Mouse (Mus musculus) left cerebral cortex, postnatal 14 days (tissue): ENCODE measurements around the gene Krtap1-3. TPM values are rescaled to one million over a fixed set of nuclear protein-coding genes. Genes with fewer than 3 reads are reported as not detected.

Source experiments
- DNase-seq, 2 experiments: peaks; one replicate each; pipeline ENCODE4 v3.0.0; 2021 to 2022; ENCODE audit warnings: low spot score in 2 of 2, mixed read lengths in 1 of 2
- intact Hi-C: fragments of 180-260 bp; cut with DNase I; formaldehyde crosslinking; loops from one replicate; pipeline ENCODE4 v1.15.1; 2025
- total RNA-seq, 2 experiments: library from RNA; stranded (reverse); gene quantifications; 2 replicates each; pipeline ENCODE4 v1.2.3; 2021

The Krtap1-3 gene
- total RNA-seq, 2 experiments from 2014 or later = not detected

DNA sequence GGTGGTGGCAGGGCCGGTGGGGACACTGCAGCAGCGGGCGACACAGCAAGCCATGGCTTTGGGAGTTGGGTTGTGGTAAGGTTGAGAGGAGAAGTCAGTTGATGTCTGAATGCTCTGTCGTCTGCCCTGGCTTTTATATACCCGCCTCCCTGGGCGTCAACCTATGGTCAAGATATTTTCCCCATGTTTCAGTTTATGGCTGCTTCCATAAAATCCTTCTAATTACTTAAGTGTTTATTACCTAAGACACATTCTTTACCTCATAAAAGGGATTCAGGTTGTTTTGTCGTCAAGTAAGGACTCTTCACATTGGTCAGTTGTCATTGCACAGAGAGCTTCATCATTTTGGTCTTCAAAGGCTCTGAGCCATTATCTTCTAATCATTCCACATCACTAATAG lies 24.6 kb downstream of the Krtap1-3 start, which contains the start of gene Krtap3-1:
Gene Krtap3-1, minus strand, starts transcription at position 101 of the 400 bp plus-strand sequence.
- intact Hi-C loops = no loop called here
- no peak for DNase-seq

DNA sequence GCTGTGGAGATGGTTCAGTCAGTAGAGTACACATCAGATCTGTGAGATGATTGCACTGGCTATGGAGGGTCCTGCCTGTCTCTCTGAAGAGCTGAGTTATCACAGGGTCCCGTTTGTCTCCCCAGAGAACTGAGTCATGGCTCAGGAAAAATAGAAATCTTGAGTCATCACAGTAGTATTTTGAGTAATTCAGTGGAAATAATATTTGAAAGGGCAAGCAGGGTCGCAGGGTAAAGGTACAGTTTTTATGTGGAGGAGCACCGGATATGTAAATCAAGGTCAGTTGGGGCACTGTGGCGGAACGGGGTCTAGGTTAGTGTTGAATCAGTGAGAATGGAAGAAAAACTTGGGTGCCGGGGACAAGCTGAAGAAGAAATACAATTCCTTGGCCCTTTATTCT lies 28.6 kb downstream of the Krtap1-3 start:
- intact Hi-C loops = no loop called here
- no peak for DNase-seq

DNA sequence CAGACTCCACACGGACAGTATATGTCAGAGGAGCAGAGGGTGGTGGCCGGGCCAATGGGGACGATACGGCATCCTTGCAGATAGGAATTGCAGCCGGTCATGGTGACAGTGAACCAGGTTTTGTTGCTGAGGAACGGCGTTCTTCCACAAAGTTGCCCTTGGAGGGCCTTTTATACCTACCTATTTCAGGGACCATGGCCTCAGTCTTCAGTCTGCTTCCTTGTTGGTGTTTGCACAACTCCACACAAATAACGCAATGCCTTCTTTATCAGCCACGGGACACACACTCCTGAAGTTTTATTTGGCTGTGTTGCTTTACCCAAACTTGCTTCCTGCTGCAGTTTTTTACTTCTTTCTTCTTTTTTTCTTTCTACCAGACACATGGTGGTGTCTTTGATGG lies 31.8 kb downstream of the Krtap1-3 start, which contains the start of gene Gm11939:
Gene Gm11939, minus strand, starts transcription at position 101 of the 400 bp plus-strand sequence.
- intact Hi-C loops = no loop called here
- DNase-seq = no peak

DNA sequence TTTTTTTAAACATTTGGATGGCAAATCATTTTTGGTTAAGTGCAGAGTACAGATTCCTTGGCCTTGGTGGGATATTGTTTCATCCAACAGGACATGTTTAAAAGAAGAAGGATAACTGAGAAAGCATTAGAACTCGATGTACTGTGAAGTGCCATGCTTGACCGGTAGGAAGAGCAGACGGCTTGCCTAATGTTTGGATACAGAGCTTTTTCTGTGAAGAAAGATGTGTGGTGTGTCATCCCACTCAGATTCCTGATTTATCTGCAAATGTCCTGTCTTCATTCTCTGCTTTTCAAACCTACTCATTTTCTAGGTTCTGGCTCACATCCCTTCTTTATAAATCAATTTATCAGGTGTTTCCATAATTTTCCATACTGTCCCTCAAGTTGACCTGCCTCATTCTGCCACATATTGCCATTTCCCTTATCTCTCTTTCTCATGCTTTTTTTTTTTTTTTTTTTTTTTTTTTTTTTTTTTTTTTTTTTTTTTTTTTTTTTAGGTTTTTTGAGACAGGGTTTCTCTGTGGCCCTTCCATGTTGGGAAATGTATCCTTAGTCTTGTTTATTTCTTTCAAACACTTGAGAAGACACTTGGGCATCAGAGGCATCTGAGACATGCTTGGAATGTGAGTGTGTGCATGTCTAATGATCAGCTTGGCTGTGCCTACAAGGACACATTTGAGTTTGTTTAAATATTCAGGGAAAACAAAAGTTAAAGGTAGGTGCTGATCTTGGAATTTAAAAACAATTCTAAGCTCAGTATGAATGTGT lies 33.0 kb downstream of the Krtap1-3 start:
- peak in 1 of 2 experiments; percentile 10 for DNase-seq

DNA sequence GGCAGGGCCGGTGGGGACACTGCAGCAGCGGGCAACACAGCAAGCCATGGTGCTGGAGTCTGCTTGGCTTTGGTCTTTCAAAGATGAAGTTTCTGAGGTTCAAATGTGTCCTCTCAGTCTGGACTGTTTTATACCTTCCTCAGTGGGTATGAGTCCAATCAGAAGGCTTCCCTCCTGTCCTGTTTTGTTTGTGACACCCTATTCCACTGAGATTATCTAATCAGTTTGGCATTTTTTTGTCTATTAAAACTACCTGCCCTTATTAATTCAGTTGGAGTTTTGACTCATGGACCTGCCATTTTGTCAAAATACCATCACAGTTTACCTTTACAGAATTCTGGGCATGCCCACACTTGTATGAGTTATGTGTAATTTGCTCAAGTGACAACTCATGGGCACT lies 34.4 kb downstream of the Krtap1-3 start, which contains the start of gene Krtap3-2:
Gene Krtap3-2, minus strand, starts transcription at position 101 of the 400 bp plus-strand sequence.
- intact Hi-C loops = no loop called here
- no peak for DNase-seq

More for the DNA sequence above, 33.0 kb downstream of the Krtap1-3 start:
- intact Hi-C loops = no loop called here

DNA sequence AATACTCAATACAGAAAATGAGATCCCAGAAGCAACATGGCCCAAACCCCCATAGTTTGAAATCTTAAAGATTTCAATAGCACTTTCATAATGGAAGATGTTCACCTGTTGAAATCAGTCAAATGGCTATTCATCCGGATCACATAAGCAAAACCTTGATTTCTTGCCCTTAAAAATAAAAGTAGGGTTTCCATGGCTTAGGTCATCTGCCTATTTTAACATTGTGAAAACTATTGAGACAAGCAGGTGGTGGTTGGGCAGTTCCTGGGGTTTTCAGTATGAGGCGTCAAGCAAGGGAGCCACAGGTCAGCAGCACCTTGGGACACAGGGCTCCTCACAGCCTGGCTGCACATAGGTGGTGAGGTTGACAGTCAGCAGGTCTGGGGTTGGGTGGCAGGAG lies 34.9 kb downstream of the Krtap1-3 start:
- DNase-seq = no peak
- intact Hi-C loops = no loop called here

DNA sequence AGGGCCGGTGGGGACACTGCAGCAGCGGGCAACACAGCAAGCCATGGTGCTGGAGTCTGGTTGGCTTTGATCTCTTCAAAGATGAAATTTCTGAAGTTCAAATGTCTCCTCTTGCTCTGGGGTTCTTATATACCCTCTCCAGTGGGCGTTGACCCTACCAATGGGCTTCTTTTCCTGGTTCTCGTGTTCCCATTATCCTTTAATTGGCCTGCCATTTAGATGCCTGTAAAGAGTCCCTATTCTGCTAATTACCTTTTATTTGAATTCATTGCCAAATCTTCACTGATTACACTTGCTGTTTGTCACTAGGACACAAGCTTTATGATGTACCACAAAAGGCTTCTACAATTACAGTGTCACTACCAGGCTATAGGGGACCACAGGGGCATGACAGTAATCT lies 40.4 kb downstream of the Krtap1-3 start, which contains the start of gene Krtap3-3:
Gene Krtap3-3, minus strand, starts transcription at position 101 of the 400 bp plus-strand sequence.
- intact Hi-C loops = no loop called here
- no peak for DNase-seq

DNA sequence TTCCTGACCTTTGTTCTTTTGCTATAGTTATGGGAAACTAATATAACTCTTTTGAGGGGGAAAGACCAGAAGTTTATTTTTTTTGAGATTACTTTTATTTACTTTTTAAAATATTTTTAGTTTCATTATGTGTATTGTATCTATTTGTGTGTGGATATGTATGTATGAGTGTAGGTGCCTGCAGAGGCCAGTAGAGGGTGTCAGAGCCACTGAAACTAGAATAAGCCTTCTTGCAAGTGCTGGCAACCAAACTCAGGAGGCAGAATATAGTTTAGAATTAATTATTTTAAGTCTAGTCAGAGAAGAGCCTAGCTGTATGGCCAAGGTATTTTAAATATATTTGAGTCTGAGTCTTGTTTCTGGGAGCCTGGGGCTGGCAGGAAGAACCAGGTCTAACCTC lies 43.2 kb downstream of the Krtap1-3 start:
- intact Hi-C loops = no loop called here
- DNase-seq = no peak

Other genes with a start within 250 kb of the Krtap1-3 start
- gene Krt27, start 240.2 kb downstream of the Krtap1-3 start, total RNA-seq = not detected
- under 1 TPM; 0.22 to 0.34 TPM for gene Krt28, start 216.4 kb downstream of the Krtap1-3 start, total RNA-seq
- 10 to 100 TPM; 12.2 to 13.8 TPM for gene Krt10, start 202.0 kb downstream of the Krtap1-3 start, total RNA-seq
- gene Krt12, start 169.1 kb downstream of the Krtap1-3 start, total RNA-seq = 1 to 10 TPM; 8.5 to 9.7 TPM
- gene Krt20, start 153.2 kb downstream of the Krtap1-3 start, total RNA-seq = not detected
- gene Krt23, start 98.2 kb downstream of the Krtap1-3 start, total RNA-seq = not detected
- gene Krt39, start 70.0 kb downstream of the Krtap1-3 start, total RNA-seq = not detected
- gene Krt40, start 48.2 kb downstream of the Krtap1-3 start, total RNA-seq = not detected
- not detected for gene Krtap3-3, start 40.5 kb downstream of the Krtap1-3 start, total RNA-seq
- not detected for gene Krtap3-2, start 34.5 kb downstream of the Krtap1-3 start, total RNA-seq
- not detected for gene Gm11939, start 31.9 kb downstream of the Krtap1-3 start, total RNA-seq
- not detected for gene Krtap3-1, start 24.7 kb downstream of the Krtap1-3 start, total RNA-seq
- not detected for gene Krtap1-5, start 10.3 kb downstream of the Krtap1-3 start, total RNA-seq
- gene Krtap1-4, start 7.7 kb downstream of the Krtap1-3 start, total RNA-seq = not detected
- not detected for gene Krtap9-3, start 6.8 kb upstream of the Krtap1-3 start, total RNA-seq
- gene Gm11938, start 12.0 kb upstream of the Krtap1-3 start, total RNA-seq = not detected
- gene Gm11937, start 18.9 kb upstream of the Krtap1-3 start, total RNA-seq = not detected
- not detected for gene Krtap2-4, start 23.5 kb upstream of the Krtap1-3 start, total RNA-seq
- not detected for gene Gm11562, start 29.1 kb upstream of the Krtap1-3 start, total RNA-seq
- not detected for gene Krtap4-1, start 36.9 kb upstream of the Krtap1-3 start, total RNA-seq
- gene Krtap4-2, start 43.7 kb upstream of the Krtap1-3 start, total RNA-seq = not detected
- not detected for gene Krtap4-7, start 52.8 kb upstream of the Krtap1-3 start, total RNA-seq
- not detected for gene Gm11555, start 58.9 kb upstream of the Krtap1-3 start, total RNA-seq
- not detected for gene Gm11563, start 67.6 kb upstream of the Krtap1-3 start, total RNA-seq
- gene Krtap4-6, start 74.6 kb upstream of the Krtap1-3 start, total RNA-seq = not detected
- gene Gm14190, start 99.4 kb upstream of the Krtap1-3 start, total RNA-seq = not detected
- not detected for gene Gm14180, start 143.0 kb upstream of the Krtap1-3 start, total RNA-seq
- not detected for gene Gm11595, start 181.6 kb upstream of the Krtap1-3 start, total RNA-seq
- not detected for gene Krtap4-8, start 189.4 kb upstream of the Krtap1-3 start, total RNA-seq
- not detected for gene Krtap4-9, start 193.9 kb upstream of the Krtap1-3 start, total RNA-seq
- gene Gm11596, start 202.1 kb upstream of the Krtap1-3 start, total RNA-seq = not detected
- gene Gm11569, start 207.6 kb upstream of the Krtap1-3 start, total RNA-seq = not detected
- not detected for gene Gm11554, start 213.1 kb upstream of the Krtap1-3 start, total RNA-seq
- gene Krtap4-13, start 218.6 kb upstream of the Krtap1-3 start, total RNA-seq = not detected
- gene Gm11564, start 224.3 kb upstream of the Krtap1-3 start, total RNA-seq = not detected
- not detected for gene 2300003K06Rik, start 246.7 kb upstream of the Krtap1-3 start, total RNA-seq